Mouse (Mus musculus) Patski (cell line): Measurements from ENCODE around the gene Adat1. TPM values are rescaled to one million over a fixed set of nuclear protein-coding genes. Genes with fewer than 3 reads are reported as not detected.

ENCODE experiments used
- ATAC-seq: fragments of 100-300 bp; one replicate; pipeline ENCODE4 v1.8.0; 2021
- CTCF ChIA-PET: fragments of 350-600 bp; sonication (Branson Sonifier 250); formaldehyde crosslinking; loops from one replicate; lab custom pipeline; 2022; ENCODE audit warnings: inconsistent platforms; lab: Charles Lee
- POLR2A ChIA-PET: fragments of 350-600 bp; sonication (Branson Sonifier 250); formaldehyde crosslinking; loops from one replicate; lab custom pipeline; 2022; ENCODE audit warnings: antibody characterized with exemption, inconsistent platforms; lab: Charles Lee
- DNase-seq: peaks from one replicate; pipeline ENCODE4 v3.0.0-alpha.2; 2011; ENCODE audit warnings: low read depth, low spot score
- H3K27me3 ChIP-seq: fragments of 371-371 bp; one replicate; pipeline ENCODE4 v1.5.1; 2021
- CTCF ChIP-seq: fragments of 100-300 bp; IDR thresholded peaks from one replicate; pipeline ENCODE4 v1.5.1; 2021
- in situ Hi-C: fragments of 300-500 bp; cut with MboI; formaldehyde crosslinking; loops from 3 replicates; pipeline ENCODE4 v1.11.1; 2018; ENCODE audit warnings: low pct_unique_long_range_greater_than_20kb, mixed read lengths
- polyA plus RNA-seq: library from polyadenylated mRNA; unstranded; gene quantifications from one replicate; pipeline ENCODE4 v1.2.3, GENCODE M21; 2021

The Adat1 gene
- polyA plus RNA-seq, 1 experiment from 2014 or later: 7.0 TPM

DNA sequence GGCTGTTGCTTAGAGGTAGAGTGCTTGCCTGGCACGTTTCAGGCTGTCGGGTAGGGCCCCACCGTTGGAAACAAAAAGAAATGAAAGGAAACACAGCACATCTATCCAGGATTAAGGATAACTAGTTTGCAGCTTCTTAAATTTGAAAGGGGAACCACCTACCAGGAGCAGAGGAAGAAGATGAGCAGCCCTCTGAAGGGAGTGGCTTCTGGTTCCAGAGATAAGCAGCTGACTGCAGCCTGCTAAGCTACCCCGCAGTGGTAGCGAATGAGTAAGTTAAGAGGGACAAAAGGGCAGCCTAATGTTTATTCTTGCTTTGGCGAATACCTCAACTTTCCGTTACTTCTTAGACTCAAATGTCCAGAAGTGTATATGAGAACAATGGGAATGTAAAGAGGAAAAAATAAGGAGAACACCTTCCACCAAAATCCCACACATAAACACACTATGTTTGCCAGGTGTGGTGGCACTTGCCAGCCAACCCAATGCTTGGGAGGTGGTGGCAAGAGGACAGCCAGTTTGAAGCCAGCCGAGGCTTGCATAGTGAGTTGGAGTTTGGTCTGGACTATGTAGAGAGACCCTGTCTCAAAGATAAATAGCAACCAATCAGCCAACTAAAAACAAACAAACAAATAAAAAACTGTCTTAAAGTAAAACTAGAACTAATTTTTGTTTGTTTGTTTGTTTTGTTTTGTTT lies 62.3 kb downstream of the Adat1 start:
- in situ Hi-C loops: no loop called here
- POLR2A ChIA-PET: no interaction called here
- ATAC-seq: no peak

DNA sequence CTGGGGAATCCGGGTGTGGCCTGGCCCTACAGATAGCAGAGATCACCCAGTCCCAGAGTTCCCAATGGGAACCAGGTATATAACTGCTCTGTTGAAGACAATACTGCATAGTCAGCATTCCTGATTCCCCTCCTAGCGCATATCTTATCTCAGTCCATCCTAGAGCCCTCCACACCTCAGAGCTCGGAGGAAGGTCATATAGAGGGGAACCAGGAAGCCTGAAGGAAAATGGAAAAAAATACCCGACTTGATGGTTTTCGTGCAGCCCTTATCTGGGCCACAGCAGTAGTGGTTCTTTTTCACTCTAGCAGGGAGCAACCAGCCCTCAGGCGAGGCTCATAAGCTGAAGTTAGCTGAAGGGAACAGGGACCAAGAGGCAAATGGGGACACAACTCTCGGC lies 67.1 kb downstream of the Adat1 start:
- POLR2A ChIA-PET: no interaction called here
- in situ Hi-C loops: loop anchor here (5.0 kb wide), 2 partner anchors 38 to 248 kb away; no protein-coding TSS in a partner anchor

More for the DNA sequence above, 62.3 kb downstream of the Adat1 start:
- no peak for DNase-seq
- no peaks in the 10 kb centered on the region for H3K27me3 ChIP-seq
- CTCF ChIA-PET: interaction anchor here (1.1 kb wide), 1 partner anchor 48 kb away, joined by 4 read pairs; no protein-coding TSS in a partner anchor
- TF ChIP-seq CTCF: no peak

DNA sequence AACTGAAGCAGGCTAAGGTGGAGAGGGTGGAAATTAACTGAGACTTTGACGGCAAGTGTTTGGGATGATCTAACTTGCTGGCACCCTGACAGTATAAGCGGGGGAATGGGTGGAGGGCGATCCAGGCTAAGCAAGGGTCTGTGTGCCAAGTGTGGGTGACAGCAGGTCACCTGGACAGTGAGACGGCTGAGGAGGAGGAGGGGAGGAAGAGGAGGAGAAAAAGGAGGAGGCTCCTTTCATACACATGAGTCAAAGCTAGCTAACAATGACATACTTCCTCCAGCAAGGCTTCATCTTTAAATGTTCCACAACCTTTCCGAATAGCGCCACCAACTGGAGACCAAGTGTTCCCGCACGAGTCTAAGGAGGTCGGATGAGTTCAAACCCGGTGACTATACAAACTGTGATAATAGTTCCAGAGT lies 68.7 kb downstream of the Adat1 start:
- peak; percentile 82 for ATAC-seq
- peak; percentile 78 for TF ChIP-seq CTCF
- in situ Hi-C loops: loop anchor here (5.0 kb wide), 2 partner anchors 36 to 246 kb away; no protein-coding TSS in a partner anchor
- CTCF ChIA-PET: interaction anchor here (0.9 to 2.0 kb wide), 8 partner anchors 9 to 53 kb away, joined by 3 to 13 read pairs (median 4); partner anchors contain the start of gene Tmem231
- POLR2A ChIA-PET: no interaction called here
- no peak for DNase-seq
- H3K27me3 ChIP-seq: no peaks in the 10 kb centered on the region

More for the DNA sequence above, 67.1 kb downstream of the Adat1 start:
- ATAC-seq: no peak
- DNase-seq: no peak
- CTCF ChIA-PET: interaction anchor here (2.0 kb wide), 1 partner anchor 43 kb away, joined by 12 read pairs; no protein-coding TSS in a partner anchor
- no peaks in the 10 kb centered on the region for H3K27me3 ChIP-seq
- no peak for TF ChIP-seq CTCF

DNA sequence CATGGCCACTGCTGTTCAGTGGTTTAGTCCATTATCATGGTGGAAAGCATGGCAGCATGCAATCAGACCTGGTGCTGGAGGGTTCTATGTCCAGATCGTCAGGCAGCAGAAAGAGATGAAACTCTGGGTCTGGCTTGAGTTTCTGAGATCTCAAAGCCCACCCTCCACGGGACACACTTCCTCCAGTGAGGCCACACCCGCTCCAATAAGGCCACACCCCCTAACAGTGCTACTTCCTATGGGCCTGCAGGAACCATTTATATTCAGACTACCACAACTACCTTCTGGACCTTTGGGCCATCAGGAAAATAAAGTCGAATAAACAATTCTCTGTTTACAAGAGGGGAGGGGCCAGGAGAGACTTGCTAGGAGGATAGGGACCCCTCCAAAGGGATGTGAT lies 71.1 kb downstream of the Adat1 start:
- in situ Hi-C loops: loop anchor here (5.0 kb wide), 2 partner anchors 34 to 244 kb away; no protein-coding TSS in a partner anchor
- POLR2A ChIA-PET: no interaction called here
- CTCF ChIA-PET: interaction anchor here (0.9 to 3.3 kb wide), 2 partner anchors 9 to 40 kb away, joined by 3 to 16 read pairs; no protein-coding TSS in a partner anchor
- no peak for TF ChIP-seq CTCF
- ATAC-seq (no peak), DNase-seq (no peak)
- H3K27me3 ChIP-seq: no peaks in the 10 kb centered on the region

DNA sequence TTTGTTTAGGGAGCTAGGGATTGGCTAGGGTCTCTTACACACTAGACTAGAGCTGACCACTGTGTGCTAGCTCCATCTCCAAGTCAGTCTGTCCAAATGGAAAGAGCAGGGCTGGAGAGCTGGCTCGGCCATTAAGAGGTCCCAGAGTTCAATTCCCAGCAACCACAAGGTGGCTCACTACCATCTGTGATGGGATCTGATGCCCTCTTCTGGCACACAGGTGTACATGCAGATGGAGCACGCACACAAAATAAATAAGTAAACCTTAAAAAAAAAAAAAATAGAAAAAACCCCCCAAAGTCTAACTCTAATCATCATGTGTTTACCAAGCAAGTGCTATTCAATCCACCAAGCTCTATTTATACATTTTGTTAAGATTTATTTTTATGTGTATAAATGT lies 72.4 kb downstream of the Adat1 start:
- DNase-seq: no peak
- in situ Hi-C loops: loop anchor here (5.0 kb wide), 2 partner anchors 32 to 242 kb away; no protein-coding TSS in a partner anchor
- CTCF ChIA-PET: interaction anchor here (1.0 to 3.3 kb wide), 2 partner anchors 9 to 38 kb away, joined by 3 to 16 read pairs; no protein-coding TSS in a partner anchor
- H3K27me3 ChIP-seq: no peaks in the 10 kb centered on the region
- POLR2A ChIA-PET: no interaction called here
- no peak for ATAC-seq
- peak; percentile 69 for TF ChIP-seq CTCF

Other genes starting within 250 kb of the Adat1 start
- gene Bcar1, start 248.5 kb downstream of the Adat1 start, polyA plus RNA-seq: 156 TPM
- 179 TPM for gene Cfdp1, start 138.0 kb downstream of the Adat1 start, polyA plus RNA-seq
- gene Tmem170, start 115.6 kb downstream of the Adat1 start, polyA plus RNA-seq: 7.2 TPM
- gene Chst5, start 81.9 kb downstream of the Adat1 start, polyA plus RNA-seq: not detected
- 35.3 TPM for gene Tmem231, start 58.4 kb downstream of the Adat1 start, polyA plus RNA-seq
- 170 TPM for gene Gabarapl2, start 51.6 kb downstream of the Adat1 start, polyA plus RNA-seq
- 149 TPM for gene Kars, start 19.0 kb upstream of the Adat1 start, polyA plus RNA-seq
- 24.2 TPM for gene Terf2ip, start 19.1 kb upstream of the Adat1 start, polyA plus RNA-seq
- gene Gm6793, start 22.7 kb upstream of the Adat1 start, polyA plus RNA-seq: 0.76 TPM